Mouse (Mus musculus) testis, adult 2 months (tissue): ENCODE data around the gene Tmem143. TPM values are rescaled to one million over a fixed set of nuclear protein-coding genes. Genes with fewer than 3 reads are reported as not detected.

Experiments used
- H3K27ac ChIP-seq: fragments of 200-500 bp; 2 replicates; pipeline ENCODE4 v1.5.1; 2012; ENCODE audit warnings: low read depth, low read length; ENCODE audit not compliant: control insufficient read depth, insufficient read depth
- H3K27me3 ChIP-seq: fragments of 200-500 bp; 2 replicates; pipeline ENCODE4 v1.6.1; 2012; ENCODE audit warnings: mild to moderate bottlenecking, low read length, moderate library complexity; ENCODE audit not compliant: control insufficient read depth, insufficient read depth
- H3K36me3 ChIP-seq: fragments of 200-500 bp; 2 replicates; pipeline ENCODE4 v1.6.1; 2012; ENCODE audit warnings: mild to moderate bottlenecking, low read length; ENCODE audit not compliant: control insufficient read depth, insufficient read depth
- H3K4me1 ChIP-seq: fragments of 200-500 bp; 2 replicates; pipeline ENCODE4 v1.6.1; 2012; ENCODE audit warnings: low read length; ENCODE audit not compliant: control insufficient read depth, insufficient read depth
- H3K4me3 ChIP-seq: fragments of 200-500 bp; 2 replicates; pipeline ENCODE4 v1.5.1; 2012; ENCODE audit warnings: low read depth, mild to moderate bottlenecking, low read length, moderate library complexity, mixed read lengths; ENCODE audit not compliant: control insufficient read depth
- CTCF ChIP-seq: fragments of 200-500 bp; IDR thresholded peaks from 2 replicates; pipeline ENCODE4 v1.5.1; 2012; ENCODE audit warnings: low read depth, mild to moderate bottlenecking, inconsistent platforms, low read length, moderate library complexity; ENCODE audit not compliant: control insufficient read depth, insufficient read depth, insufficient replicate concordance
- POLR2A ChIP-seq: fragments of 200-500 bp; IDR thresholded peaks from 2 replicates; pipeline ENCODE4 v1.6.1; 2012; ENCODE audit warnings: low read depth, mild to moderate bottlenecking, inconsistent platforms, low read length, moderate library complexity; ENCODE audit not compliant: control insufficient read depth
- polyA plus RNA-seq: library from polyadenylated mRNA; depleted of rRNA; stranded (reverse); fragments of >200 nt; gene quantifications from 2 replicates; pipeline ENCODE4 v1.2.3, GENCODE M21; 2012

Tmem143 gene
- polyA plus RNA-seq, 1 experiment, result 8.1 TPM

DNA sequence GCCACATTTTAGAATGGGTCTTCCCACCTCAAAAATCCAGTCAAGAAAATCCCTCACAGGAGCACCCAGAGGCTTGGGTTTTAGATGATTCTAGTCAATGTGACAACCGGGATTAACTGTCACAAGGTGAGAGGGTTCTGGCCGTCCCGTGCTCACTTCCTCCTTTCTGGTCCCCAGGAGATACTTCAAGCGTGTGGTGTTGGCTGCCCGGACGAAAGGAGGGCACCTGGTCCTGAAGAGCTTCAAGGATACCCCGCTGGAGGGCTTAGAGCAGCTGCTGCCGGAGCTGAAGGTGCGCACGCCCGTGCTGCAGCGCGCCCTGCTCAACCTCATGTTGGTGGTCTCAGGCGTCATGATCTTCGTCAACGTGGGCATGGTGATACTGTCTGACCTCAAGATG, 12.4 kb downstream of the Tmem143 start:
- no peaks in the 10 kb centered on the region; the same call in 1 of the 2 replicates for H3K36me3 ChIP-seq

DNA sequence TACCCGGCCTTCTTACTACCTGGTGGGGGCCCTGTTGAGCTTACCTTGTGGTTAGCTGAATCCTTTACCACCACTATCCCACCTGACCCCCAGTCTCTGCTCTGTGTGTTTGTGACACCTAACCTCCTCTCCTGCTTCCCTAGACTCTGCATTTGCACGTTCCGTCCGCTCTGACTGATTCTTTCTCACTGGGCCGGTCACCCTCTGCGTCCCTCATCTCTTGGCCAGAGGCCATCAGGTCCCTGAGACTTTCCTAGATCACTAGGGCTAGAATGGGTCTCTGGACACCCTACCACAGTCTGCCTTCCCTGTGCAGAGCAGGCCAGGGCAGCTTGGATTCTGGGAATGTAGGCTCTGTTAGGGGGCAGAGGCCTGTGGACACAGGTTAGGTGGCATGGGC, 17.3 kb downstream of the Tmem143 start:
- H3K36me3 ChIP-seq, result no peaks in the 10 kb centered on the region
- peaks cover 10% of the 10 kb centered on the region for H3K4me1 ChIP-seq
- TF ChIP-seq POLR2A (no peak), CTCF (no peak)
- no peak overlapping the region for H3K27ac ChIP-seq
- no peaks in the 10 kb centered on the region for H3K27me3 ChIP-seq
- H3K4me3 ChIP-seq, result no peak overlapping the region

More for the DNA sequence above, 12.4 kb downstream of the Tmem143 start:
- H3K27me3 ChIP-seq, result no peaks in the 10 kb centered on the region
- H3K27ac ChIP-seq, result no peak overlapping the region
- no peak overlapping the region for H3K4me3 ChIP-seq
- H3K4me1 ChIP-seq, result no peaks in the 10 kb centered on the region
- TF ChIP-seq CTCF, result no peak
- TF ChIP-seq POLR2A, result no peak

DNA sequence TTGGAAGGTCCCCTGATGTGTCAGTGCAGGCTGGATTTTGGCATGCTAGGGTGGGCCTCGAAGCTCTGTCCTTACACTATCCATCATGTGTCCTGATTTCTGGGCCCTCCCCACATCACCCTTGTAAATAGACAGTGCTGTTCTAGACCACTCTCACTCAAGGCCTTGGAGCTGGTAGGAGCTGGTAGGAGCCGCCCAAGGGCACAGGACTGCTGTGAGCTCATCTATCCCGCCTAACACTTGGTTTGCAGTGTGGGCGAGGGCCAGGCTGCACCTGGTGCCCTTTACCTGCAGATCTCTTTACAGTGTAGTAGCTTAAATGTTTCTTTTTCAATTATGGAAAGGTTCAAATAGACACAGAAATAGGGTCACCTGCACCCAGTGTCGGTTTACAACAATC, 18.3 kb downstream of the Tmem143 start:
- Histone ChIP-seq H3K36me3 (no peaks in the 10 kb centered on the region), H3K4me1 (peaks cover 12% of the 10 kb centered on the region), H3K27me3 (no peaks in the 10 kb centered on the region), H3K27ac (no peak overlapping the region), H3K4me3 (no peak overlapping the region)
- no peak for TF ChIP-seq POLR2A
- no peak for TF ChIP-seq CTCF

- H3K4me1 ChIP-seq, result peaks cover 15% of the 10 kb centered on the region
- no peaks in the 10 kb centered on the region for H3K27me3 ChIP-seq
- H3K36me3 ChIP-seq, result no peaks in the 10 kb centered on the region
- peak overlapping the region; percentile 74 for H3K27ac ChIP-seq
- TF ChIP-seq POLR2A, result no peak
- no peak for TF ChIP-seq CTCF
- peak overlapping the region; percentile 8 for H3K4me3 ChIP-seq
These were observed 19.6 kb downstream of the Tmem143 start for GRCm38 (mm10) chr7:45916056-45917003.

DNA sequence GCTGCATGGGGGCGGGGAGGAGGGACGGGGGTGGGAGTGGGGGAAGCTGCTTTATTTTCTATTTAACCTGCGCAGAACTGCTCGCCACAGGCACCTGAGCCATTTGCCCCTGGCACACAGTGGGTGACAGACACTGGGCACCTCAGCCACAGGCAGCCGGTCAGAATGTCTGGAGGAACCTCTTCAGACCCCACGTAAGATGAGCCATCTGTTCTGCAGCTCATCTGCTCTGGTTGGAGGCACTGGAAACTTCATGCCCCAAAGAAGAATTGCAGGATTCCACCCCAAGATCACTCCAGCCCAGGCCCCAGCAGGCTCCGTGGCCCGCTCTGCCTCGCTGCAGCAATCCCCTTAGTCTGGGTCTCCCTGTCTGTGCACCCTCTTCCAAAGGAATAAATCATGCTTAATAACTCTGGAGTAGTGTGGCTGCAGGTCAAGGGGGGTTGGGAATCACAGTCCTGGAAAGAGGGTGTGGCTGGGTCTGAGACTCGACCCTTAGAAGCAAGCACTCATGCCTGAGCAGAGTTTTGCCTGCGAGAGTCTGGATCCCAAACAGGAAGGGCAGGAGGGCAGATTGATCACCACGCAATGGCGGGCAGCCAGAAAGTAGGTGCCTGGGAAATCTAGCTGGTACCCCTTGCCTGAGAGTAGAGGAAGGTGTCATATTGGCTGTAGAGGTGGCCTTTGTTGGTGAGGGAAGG, 20.4 kb downstream of the Tmem143 start:
- peaks cover 19% of the 10 kb centered on the region for H3K4me1 ChIP-seq

DNA sequence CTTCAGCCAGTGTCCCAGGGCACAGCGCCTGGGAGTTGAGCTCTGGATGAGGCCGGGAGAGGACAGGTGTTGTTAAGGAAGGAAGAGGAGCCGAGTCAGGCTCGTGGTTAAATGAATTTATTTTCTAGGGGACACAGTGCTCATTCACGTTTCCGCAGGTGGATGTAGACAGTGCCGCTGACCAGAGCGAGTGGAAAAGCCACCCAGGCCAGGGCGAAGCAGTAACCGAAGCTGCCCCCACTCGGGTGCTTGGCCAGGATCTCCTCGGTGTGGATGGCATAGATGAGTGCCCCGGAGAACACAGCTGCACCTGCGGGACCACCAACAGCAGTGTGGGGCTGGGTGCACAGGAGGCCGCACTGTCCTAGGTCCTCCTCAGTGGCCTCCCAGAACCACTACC, 21.2 kb downstream of the Tmem143 start:
- H3K4me3 ChIP-seq, result no peak overlapping the region
- H3K4me1 ChIP-seq, result peaks cover 26% of the 10 kb centered on the region
- TF ChIP-seq CTCF, result no peak
- no peak for TF ChIP-seq POLR2A
- H3K27ac ChIP-seq, result no peak overlapping the region
- no peaks in the 10 kb centered on the region for H3K36me3 ChIP-seq
- no peaks in the 10 kb centered on the region for H3K27me3 ChIP-seq

More for the DNA sequence above, 20.4 kb downstream of the Tmem143 start:
- H3K27me3 ChIP-seq, result no peaks in the 10 kb centered on the region
- no peak for TF ChIP-seq CTCF
- TF ChIP-seq POLR2A, result no peak
- peak overlapping the region; percentile 22 for H3K27ac ChIP-seq
- H3K4me3 ChIP-seq, result no peak overlapping the region
- no peaks in the 10 kb centered on the region for H3K36me3 ChIP-seq

DNA sequence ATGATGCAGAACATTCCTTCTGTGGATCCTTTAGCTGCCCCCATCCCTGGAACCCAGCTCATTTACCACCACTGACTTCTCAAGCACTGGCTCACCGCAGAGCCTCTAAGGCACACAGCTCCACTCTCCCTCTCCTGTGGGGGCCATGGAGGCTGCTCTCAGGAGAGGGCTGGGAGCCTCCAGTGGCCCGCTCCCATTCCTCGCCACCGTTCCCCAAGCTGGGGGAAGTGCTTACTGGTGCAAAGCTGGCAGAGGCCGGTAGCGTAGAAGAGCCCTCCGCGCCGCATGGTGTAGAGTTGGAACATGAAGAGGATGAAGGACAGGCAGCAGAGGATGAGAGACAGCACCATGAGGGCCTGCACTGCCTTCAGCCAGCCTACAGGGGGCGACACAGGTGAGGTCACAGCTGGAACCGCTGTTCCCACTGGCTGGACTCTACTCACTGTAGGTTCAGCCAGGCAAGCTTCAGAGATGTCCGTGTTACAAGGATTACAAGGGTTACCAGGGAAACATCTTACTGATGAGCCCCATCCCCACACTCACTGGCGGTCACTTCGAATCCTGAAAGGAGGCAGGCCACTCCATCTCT, 22.4 kb downstream of the Tmem143 start:
- no peak overlapping the region for H3K4me3 ChIP-seq

More for the DNA sequence above, 22.4 kb downstream of the Tmem143 start:
- no peaks in the 10 kb centered on the region for H3K36me3 ChIP-seq
- H3K27me3 ChIP-seq, result no peaks in the 10 kb centered on the region
- no peak overlapping the region for H3K27ac ChIP-seq
- H3K4me1 ChIP-seq, result peaks cover 30% of the 10 kb centered on the region
- TF ChIP-seq CTCF (peak; percentile 93; the same call in 1 of the 2 replicates), POLR2A (no peak)
